Mouse (Mus musculus): ENCODE results near the gene Zbtb7b. TPM values are rescaled to one million over a fixed set of nuclear protein-coding genes. Genes with fewer than 3 reads are reported as not detected.
A peak's percentile ranks its signal among the peaks of the same experiment; 100 is the strongest.
"Not testable (repeated sequence)": the region's sequence is repeated elsewhere in the genome, so short reads cannot be mapped to it uniquely, and the experiment has no call there.

Zbtb7b gene
- polyA plus RNA-seq, 1 experiment from 2014 or later: 0.49 TPM

- H3K4me1 ChIP-seq (ENCODE audit: control insufficient read depth, insufficient read depth, low read length): no peaks in the 10 kb centered on the region
- H3K9me3 ChIP-seq (replicated peaks; ENCODE audit: control insufficient read depth, low read length): no peaks in the 10 kb centered on the region
- H3K27me3 ChIP-seq (ENCODE audit: control insufficient read depth, insufficient read depth, low read length): no peaks in the 10 kb centered on the region
- ATAC-seq (replicated peaks; ENCODE audit: insufficient number of reproducible peaks, low FRiP score, low TSS enrichment, low read depth): peak; percentile 95
- H3K4me3 ChIP-seq (ENCODE audit: low read depth, low read length): peak within 1 kb of the TSS; percentile 97
- peak; percentile 95 for DNase-seq (ENCODE audit: low spot score)
- peak within 1 kb of the TSS; percentile 83 for H3K27ac ChIP-seq (replicated peaks; ENCODE audit: low read depth, low read length)
- WGBS: 3% methylated on average over 58 of the region's 68 CpGs
- peak within 1 kb of the TSS; percentile 82 for H3K4me2 ChIP-seq (ENCODE audit: low read depth, low read length)
- H3K36me3 ChIP-seq (replicated peaks; ENCODE audit: control insufficient read depth, insufficient read depth, low read depth, low read length): peaks cover 7% of the 10 kb centered on the region
- peak within 1 kb of the TSS; percentile 94 for H3K9ac ChIP-seq (replicated peaks; ENCODE audit: low read length)
These were observed 35.9 kb upstream of the Zbtb7b start, which contains the start of gene Pygo2 for GRCm38 (mm10) chr3:89430171-89431159. TSS of gene Pygo2 (plus strand) at chr3:89430214.

GRCm38 (mm10) chr3:89429021-89429420, 34.4 kb upstream of the Zbtb7b start:
- ATAC-seq (replicated peaks; ENCODE audit: insufficient number of reproducible peaks, low FRiP score, low TSS enrichment, low read depth): not testable (repeated sequence)
- 94% methylated on average over 6 of the region's 7 CpGs for WGBS
- H3K36me3 ChIP-seq (replicated peaks; ENCODE audit: control insufficient read depth, insufficient read depth, low read depth, low read length): peaks cover 13% of the 10 kb centered on the region

GRCm38 (mm10) chr3:89425876-89426275, 31.3 kb upstream of the Zbtb7b start:
- H3K36me3 ChIP-seq (replicated peaks; ENCODE audit: control insufficient read depth, insufficient read depth, low read depth, low read length): peaks cover 6% of the 10 kb centered on the region; the same call in 1 of the 2 replicates
- H3K9ac ChIP-seq (replicated peaks; ENCODE audit: low read length): no peak overlapping the region
- H3K4me3 ChIP-seq (ENCODE audit: low read depth, low read length): no peak overlapping the region
- no peaks in the 10 kb centered on the region for H3K27me3 ChIP-seq (ENCODE audit: control insufficient read depth, insufficient read depth, low read length)
- ATAC-seq (replicated peaks; ENCODE audit: insufficient number of reproducible peaks, low FRiP score, low TSS enrichment, low read depth) (no peak), DNase-seq (ENCODE audit: low spot score) (no peak)
- H3K4me2 ChIP-seq (ENCODE audit: low read depth, low read length): no peak overlapping the region
- no peak overlapping the region for H3K27ac ChIP-seq (replicated peaks; ENCODE audit: low read depth, low read length)
- peaks cover 3% of the 10 kb centered on the region; the same call in 1 of the 2 replicates for H3K4me1 ChIP-seq (ENCODE audit: control insufficient read depth, insufficient read depth, low read length)
- H3K9me3 ChIP-seq (replicated peaks; ENCODE audit: control insufficient read depth, low read length): no peaks in the 10 kb centered on the region
- 90% methylated on average over 4 of the region's 4 CpGs for WGBS

More at GRCm38 (mm10) chr3:89429021-89429420, 34.4 kb upstream of the Zbtb7b start:
- not testable (repeated sequence) for H3K27me3 ChIP-seq (ENCODE audit: control insufficient read depth, insufficient read depth, low read length); H3K27ac ChIP-seq (replicated peaks; ENCODE audit: low read depth, low read length); H3K4me3 ChIP-seq (ENCODE audit: low read depth, low read length); H3K9ac ChIP-seq (replicated peaks; ENCODE audit: low read length); H3K4me1 ChIP-seq (ENCODE audit: control insufficient read depth, insufficient read depth, low read length); DNase-seq (ENCODE audit: low spot score); H3K9me3 ChIP-seq (replicated peaks; ENCODE audit: control insufficient read depth, low read length); H3K4me2 ChIP-seq (ENCODE audit: low read depth, low read length)

DNA sequence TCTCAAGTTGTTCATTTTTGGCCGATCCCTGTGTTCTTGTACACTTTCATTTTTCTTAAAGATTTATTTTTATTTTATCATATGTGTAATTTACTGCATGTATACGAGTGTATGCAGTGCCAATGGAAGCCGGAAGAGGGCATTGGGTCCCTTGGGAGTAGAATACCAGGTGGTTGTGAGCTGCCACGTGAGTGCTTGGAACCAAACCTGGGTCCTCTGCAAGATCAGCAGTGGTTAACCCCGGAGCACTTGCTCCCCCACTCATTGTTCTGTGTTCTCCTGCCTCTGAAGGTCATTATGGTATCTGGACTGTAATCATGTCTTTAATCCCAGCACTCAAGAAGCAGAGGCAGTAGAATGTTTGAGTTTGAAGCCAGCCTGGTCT, 30.6 kb upstream of the Zbtb7b start:
- Histone ChIP-seq H3K36me3 (replicated peaks; ENCODE audit: control insufficient read depth, insufficient read depth, low read depth, low read length) (peaks cover 6% of the 10 kb centered on the region; the same call in 1 of the 2 replicates), H3K4me1 (ENCODE audit: control insufficient read depth, insufficient read depth, low read length) (peaks cover 3% of the 10 kb centered on the region; the same call in 1 of the 2 replicates)
- no peak for ATAC-seq (replicated peaks; ENCODE audit: insufficient number of reproducible peaks, low FRiP score, low TSS enrichment, low read depth)

DNA sequence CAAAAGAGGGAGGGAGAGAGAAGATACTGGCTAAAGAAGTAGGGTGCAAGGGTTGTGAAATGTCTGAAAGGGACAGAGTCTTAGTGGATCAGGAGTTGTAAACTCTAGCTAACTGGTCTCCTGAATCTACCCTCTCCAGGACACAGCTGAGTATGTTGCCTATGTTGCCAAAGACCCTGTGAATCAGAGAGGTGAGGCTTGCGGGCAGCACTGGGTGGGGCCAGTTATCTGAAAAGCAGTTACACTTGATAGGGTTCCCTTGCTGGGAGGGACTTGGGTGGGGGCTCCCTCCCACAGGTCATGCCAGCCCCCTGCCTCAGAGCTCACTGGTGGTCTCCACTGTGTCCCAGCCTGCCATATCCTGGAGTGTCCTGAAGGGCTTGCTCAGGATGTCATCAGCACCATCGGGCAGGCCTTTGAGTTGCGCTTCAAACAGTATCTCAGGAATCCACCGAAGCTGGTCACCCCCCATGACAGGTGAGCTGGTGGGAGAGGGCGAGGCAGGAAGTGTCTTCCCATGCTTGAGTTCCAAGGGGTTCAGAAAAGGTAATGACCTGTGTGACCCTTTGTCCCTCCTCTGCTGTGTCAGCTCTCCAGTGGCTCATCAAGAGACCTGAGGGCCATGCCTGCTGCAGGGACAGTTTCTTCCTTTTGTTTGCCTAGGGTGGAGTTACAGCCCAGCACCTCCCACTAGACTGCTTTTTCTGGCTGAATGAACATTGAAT, 30.0 kb upstream of the Zbtb7b start:
- H3K9me3 ChIP-seq (replicated peaks; ENCODE audit: control insufficient read depth, low read length): no peaks in the 10 kb centered on the region
- H3K36me3 ChIP-seq (replicated peaks; ENCODE audit: control insufficient read depth, insufficient read depth, low read depth, low read length): peaks cover 6% of the 10 kb centered on the region; the same call in 1 of the 2 replicates
- no peak for DNase-seq (ENCODE audit: low spot score)

More for the DNA sequence above, 30.6 kb upstream of the Zbtb7b start:
- H3K27ac ChIP-seq (replicated peaks; ENCODE audit: low read depth, low read length): no peak overlapping the region
- DNase-seq (ENCODE audit: low spot score): no peak
- WGBS: 87% methylated on average over 5 of the region's 5 CpGs
- H3K9ac ChIP-seq (replicated peaks; ENCODE audit: low read length): no peak overlapping the region
- H3K4me2 ChIP-seq (ENCODE audit: low read depth, low read length): no peak overlapping the region
- no peaks in the 10 kb centered on the region for H3K27me3 ChIP-seq (ENCODE audit: control insufficient read depth, insufficient read depth, low read length)
- no peaks in the 10 kb centered on the region for H3K9me3 ChIP-seq (replicated peaks; ENCODE audit: control insufficient read depth, low read length)
- H3K4me3 ChIP-seq (ENCODE audit: low read depth, low read length): no peak overlapping the region

GRCm38 (mm10) chr3:89422556-89423205, 28.1 kb upstream of the Zbtb7b start:
- H3K4me3 ChIP-seq (ENCODE audit: low read depth, low read length): peak overlapping the region; percentile 41
- ATAC-seq (replicated peaks; ENCODE audit: insufficient number of reproducible peaks, low FRiP score, low TSS enrichment, low read depth): no peak
- 73% methylated on average over 6 of the region's 6 CpGs for WGBS
- H3K9me3 ChIP-seq (replicated peaks; ENCODE audit: control insufficient read depth, low read length): no peaks in the 10 kb centered on the region
- 0 out of 2 replicates have a peak overlapping the region, but pooled peaks have one; percentile 60 for H3K27ac ChIP-seq (replicated peaks; ENCODE audit: low read depth, low read length)
- peak overlapping the region; percentile 51; the same call in 1 of the 2 replicates for H3K9ac ChIP-seq (replicated peaks; ENCODE audit: low read length)
- H3K4me1 ChIP-seq (ENCODE audit: control insufficient read depth, insufficient read depth, low read length): peaks cover 3% of the 10 kb centered on the region; the same call in 1 of the 2 replicates
- H3K27me3 ChIP-seq (ENCODE audit: control insufficient read depth, insufficient read depth, low read length): no peaks in the 10 kb centered on the region
- peak overlapping the region; percentile 77 for H3K4me2 ChIP-seq (ENCODE audit: low read depth, low read length)
- H3K36me3 ChIP-seq (replicated peaks; ENCODE audit: control insufficient read depth, insufficient read depth, low read depth, low read length): peaks cover 6% of the 10 kb centered on the region; the same call in 1 of the 2 replicates
- DNase-seq (ENCODE audit: low spot score): no peak

More for the DNA sequence above, 30.0 kb upstream of the Zbtb7b start:
- no peak overlapping the region; the same call in 1 of the 2 replicates for H3K9ac ChIP-seq (replicated peaks; ENCODE audit: low read length)
- no peak overlapping the region for H3K4me3 ChIP-seq (ENCODE audit: low read depth, low read length)
- H3K4me1 ChIP-seq (ENCODE audit: control insufficient read depth, insufficient read depth, low read length): peaks cover 3% of the 10 kb centered on the region; the same call in 1 of the 2 replicates
- no peak for ATAC-seq (replicated peaks; ENCODE audit: insufficient number of reproducible peaks, low FRiP score, low TSS enrichment, low read depth)
- WGBS: 84% methylated on average over 5 of the region's 5 CpGs
- H3K4me2 ChIP-seq (ENCODE audit: low read depth, low read length): no peak overlapping the region
- no peaks in the 10 kb centered on the region for H3K27me3 ChIP-seq (ENCODE audit: control insufficient read depth, insufficient read depth, low read length)
- no peak overlapping the region for H3K27ac ChIP-seq (replicated peaks; ENCODE audit: low read depth, low read length)

DNA sequence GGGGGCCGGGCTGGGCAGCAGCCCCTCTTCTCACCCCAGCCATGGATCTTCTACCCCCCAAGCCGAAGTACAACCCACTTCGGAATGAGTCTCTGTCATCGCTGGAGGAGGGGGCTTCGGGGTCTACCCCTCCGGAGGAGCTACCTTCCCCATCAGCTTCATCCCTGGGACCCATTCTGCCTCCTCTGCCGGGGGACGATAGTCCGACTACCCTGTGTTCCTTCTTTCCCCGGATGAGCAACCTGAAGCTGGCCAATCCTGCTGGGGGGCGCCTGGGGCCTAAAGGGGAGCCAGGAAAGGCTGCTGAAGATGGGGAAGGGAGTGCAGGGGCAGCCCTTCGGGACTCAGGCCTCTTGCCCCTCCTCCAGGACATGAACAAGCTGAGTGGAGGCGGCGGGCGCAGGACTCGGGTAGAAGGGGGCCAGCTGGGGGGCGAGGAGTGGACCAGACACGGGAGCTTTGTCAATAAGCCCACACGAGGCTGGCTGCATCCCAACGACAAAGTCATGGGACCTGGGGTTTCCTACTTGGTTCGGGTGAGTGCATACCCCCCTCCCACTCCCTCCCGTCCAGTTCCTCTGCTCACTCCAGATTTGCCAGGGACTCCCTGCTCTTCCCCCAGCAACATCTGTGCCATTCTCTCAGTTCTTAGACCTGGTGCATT, 27.4 kb upstream of the Zbtb7b start:
- H3K4me3 ChIP-seq (ENCODE audit: low read depth, low read length): peak overlapping the region; percentile 41
- ATAC-seq (replicated peaks; ENCODE audit: insufficient number of reproducible peaks, low FRiP score, low TSS enrichment, low read depth) (no peak), DNase-seq (ENCODE audit: low spot score) (no peak)
- peaks cover 6% of the 10 kb centered on the region; the same call in 1 of the 2 replicates for H3K36me3 ChIP-seq (replicated peaks; ENCODE audit: control insufficient read depth, insufficient read depth, low read depth, low read length)
- no peaks in the 10 kb centered on the region for H3K27me3 ChIP-seq (ENCODE audit: control insufficient read depth, insufficient read depth, low read length)
- H3K4me1 ChIP-seq (ENCODE audit: control insufficient read depth, insufficient read depth, low read length): peaks cover 3% of the 10 kb centered on the region; the same call in 1 of the 2 replicates
- peak overlapping the region; percentile 60; the same call in 1 of the 2 replicates for H3K27ac ChIP-seq (replicated peaks; ENCODE audit: low read depth, low read length)
- H3K9ac ChIP-seq (replicated peaks; ENCODE audit: low read length): peak overlapping the region; percentile 51
- no peaks in the 10 kb centered on the region for H3K9me3 ChIP-seq (replicated peaks; ENCODE audit: control insufficient read depth, low read length)
- WGBS: 4% methylated on average over 22 of the region's 22 CpGs
- peak overlapping the region; percentile 77 for H3K4me2 ChIP-seq (ENCODE audit: low read depth, low read length)
